Mouse (Mus musculus) limb, embryonic 11.5 days (tissue): ENCODE data around the gene Limch1. TPM values are rescaled to one million over a fixed set of nuclear protein-coding genes. Genes with fewer than 3 reads are reported as not detected.

Experiments
- ATAC-seq: fragments of 200-750 bp; cut with Nextera tagmentation; 2 replicates; pipeline ENCODE4 v1.8.0; 2017; ENCODE audit warnings: low read depth; ENCODE audit not compliant: insufficient number of reproducible peaks, low FRiP score, low TSS enrichment
- DNase-seq: peaks from one replicate; pipeline ENCODE4 v3.0.0-alpha.2; 2015; ENCODE audit warnings: low spot score
- H3K27ac ChIP-seq: fragments of 300-500 bp; sonication (generic); replicated peaks from 2 replicates; pipeline ENCODE4 v1.5.1; 2014; ENCODE audit warnings: low read depth, mild to moderate bottlenecking, low read length
- H3K27me3 ChIP-seq: fragments of 300-500 bp; sonication (generic); 2 replicates; pipeline ENCODE4 v1.6.1; 2014; ENCODE audit warnings: mild to moderate bottlenecking, low read length, mixed read lengths; ENCODE audit not compliant: control insufficient read depth, insufficient read depth
- H3K36me3 ChIP-seq: fragments of 300-500 bp; sonication (generic); 2 replicates; pipeline ENCODE4 v1.6.1; 2014; ENCODE audit warnings: mild to moderate bottlenecking, low read length, moderate library complexity, mixed read lengths; ENCODE audit not compliant: control insufficient read depth, insufficient read depth
- H3K4me1 ChIP-seq: fragments of 300-500 bp; sonication (generic); 2 replicates; pipeline ENCODE4 v1.6.1; 2014; ENCODE audit warnings: low read length, mixed read lengths; ENCODE audit not compliant: control insufficient read depth, insufficient read depth
- H3K4me2 ChIP-seq: fragments of 300-500 bp; sonication (generic); 2 replicates; pipeline ENCODE4 v1.6.1; 2014; ENCODE audit warnings: low read depth, mild to moderate bottlenecking, moderate library complexity; ENCODE audit not compliant: severe bottlenecking
- H3K4me3 ChIP-seq: fragments of 300-500 bp; sonication (generic); 2 replicates; pipeline ENCODE4 v1.5.1; 2014; ENCODE audit warnings: low read depth, low read length
- H3K9ac ChIP-seq: fragments of 300-500 bp; sonication (generic); 2 replicates; pipeline ENCODE4 v1.6.1; 2014; ENCODE audit warnings: mild to moderate bottlenecking, low read length
- H3K9me3 ChIP-seq: fragments of 300-500 bp; sonication (generic); 2 replicates; pipeline ENCODE4 v1.6.1; 2016; ENCODE audit warnings: low read length; ENCODE audit not compliant: control insufficient read depth
- WGBS: fragments of 180-500 bp; shearing (Covaris S2); extraction: QIAGEN DNeasy Blood & Tissue Kit; methylation state at CpG from one replicate; pipeline ENCODE4 v1.1.7; 2014; 5-methylcytosine and 5-hydroxymethylcytosine counted together
- polyA plus RNA-seq: library from polyadenylated mRNA; unstranded; fragments of >200 nt; fragmentation: Nextera tagmentation; extraction: Ambion mirVana; gene quantifications from 2 replicates; pipeline ENCODE4 v1.2.1, GENCODE M21; 2014

Limch1 gene
- polyA plus RNA-seq, 1 experiment from 2014 or later = 39.7 TPM

DNA sequence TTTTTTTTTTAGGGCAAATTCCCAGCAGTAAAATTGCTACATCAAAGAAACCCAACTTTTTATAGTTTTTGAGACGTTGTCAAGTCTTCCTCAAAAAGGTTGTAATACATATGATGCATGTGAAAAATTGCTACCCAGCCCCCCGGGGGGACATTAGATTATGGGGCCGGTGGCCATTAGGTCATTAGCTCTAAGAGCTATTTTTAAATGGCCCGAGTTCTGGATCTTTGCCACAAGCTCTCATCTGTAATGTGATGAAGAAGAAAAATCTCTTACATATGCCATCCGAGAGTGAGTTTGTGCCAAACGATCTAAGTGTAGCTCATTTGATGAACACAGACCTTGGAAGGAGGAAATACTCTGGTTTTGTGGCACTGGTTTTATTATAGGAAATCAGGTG is 183.7 kb downstream of the Limch1 start:
- WGBS = 53% methylated on average over 6 of the region's 6 CpGs

DNA sequence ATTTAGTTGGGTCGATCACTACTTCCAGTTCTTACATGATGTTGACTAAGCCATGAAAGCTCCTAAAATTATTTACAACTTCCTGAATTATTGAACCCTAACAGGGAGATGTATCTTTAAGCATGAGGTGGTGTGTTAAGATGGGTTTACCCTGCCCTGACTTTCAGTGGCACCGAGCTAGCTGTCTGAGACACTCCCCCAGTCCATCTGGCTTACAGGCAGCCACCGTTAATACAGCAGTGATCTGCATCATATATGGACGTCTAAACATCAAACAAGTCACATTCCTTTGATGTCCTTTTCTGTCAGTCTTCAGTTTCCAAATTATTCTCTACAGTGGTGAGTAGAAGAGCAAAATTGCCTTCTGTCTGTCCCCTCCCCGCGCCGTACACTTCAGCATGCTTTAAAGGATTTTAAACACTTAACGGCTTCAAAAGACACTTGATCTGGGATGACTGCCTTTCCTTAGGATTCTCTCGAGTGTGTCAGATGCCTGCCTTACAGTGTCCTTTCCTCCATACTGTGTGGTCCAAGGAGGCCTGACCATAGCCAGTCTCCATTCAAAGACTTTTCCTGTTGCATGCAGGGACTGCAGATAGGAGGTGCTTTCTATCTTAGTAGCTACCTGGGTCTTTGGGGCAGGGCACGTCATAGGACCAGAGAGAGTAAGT is 187.6 kb downstream of the Limch1 start:
- H3K4me1 ChIP-seq = no peaks in the 10 kb centered on the region
- no peak for DNase-seq

More for the DNA sequence above, 183.7 kb downstream of the Limch1 start:
- Histone ChIP-seq H3K9me3 (no peaks in the 10 kb centered on the region), H3K4me3 (no peak overlapping the region), H3K36me3 (no peaks in the 10 kb centered on the region), H3K4me1 (no peaks in the 10 kb centered on the region), H3K9ac (no peak overlapping the region), H3K27me3 (no peaks in the 10 kb centered on the region), H3K27ac (no peak overlapping the region), H3K4me2 (no peak overlapping the region)
- ATAC-seq (no peak), DNase-seq (no peak)

DNA sequence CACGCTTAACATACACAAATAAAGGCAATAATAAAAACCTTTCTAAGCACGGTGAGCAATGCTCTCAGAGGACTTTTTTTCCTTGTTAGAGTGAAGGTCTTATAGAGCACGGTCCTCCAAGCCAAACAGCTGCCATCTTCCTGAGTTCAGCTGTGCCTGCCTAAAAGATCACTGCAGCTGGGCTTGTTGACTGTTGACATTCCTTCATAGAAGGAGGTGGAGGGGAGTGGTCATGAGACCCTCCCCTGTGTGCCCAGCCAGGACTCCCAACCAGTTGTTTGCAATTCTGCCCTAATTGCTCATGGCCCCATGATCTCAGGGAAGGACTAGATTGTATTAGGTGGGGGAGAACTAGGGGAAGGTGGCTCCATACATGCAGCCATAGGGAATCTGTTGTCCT is 189.0 kb downstream of the Limch1 start:
- 87% methylated on average over 3 of the region's 3 CpGs for WGBS
- ATAC-seq = no peak

More for the DNA sequence above, 187.6 kb downstream of the Limch1 start:
- no peaks in the 10 kb centered on the region for H3K27me3 ChIP-seq
- WGBS = 45% methylated on average over 10 of the region's 10 CpGs
- H3K4me3 ChIP-seq = no peak overlapping the region
- H3K9me3 ChIP-seq = no peaks in the 10 kb centered on the region
- no peaks in the 10 kb centered on the region for H3K36me3 ChIP-seq
- no peak for ATAC-seq
- H3K4me2 ChIP-seq = no peak overlapping the region
- no peak overlapping the region for H3K9ac ChIP-seq
- no peak overlapping the region for H3K27ac ChIP-seq

DNA sequence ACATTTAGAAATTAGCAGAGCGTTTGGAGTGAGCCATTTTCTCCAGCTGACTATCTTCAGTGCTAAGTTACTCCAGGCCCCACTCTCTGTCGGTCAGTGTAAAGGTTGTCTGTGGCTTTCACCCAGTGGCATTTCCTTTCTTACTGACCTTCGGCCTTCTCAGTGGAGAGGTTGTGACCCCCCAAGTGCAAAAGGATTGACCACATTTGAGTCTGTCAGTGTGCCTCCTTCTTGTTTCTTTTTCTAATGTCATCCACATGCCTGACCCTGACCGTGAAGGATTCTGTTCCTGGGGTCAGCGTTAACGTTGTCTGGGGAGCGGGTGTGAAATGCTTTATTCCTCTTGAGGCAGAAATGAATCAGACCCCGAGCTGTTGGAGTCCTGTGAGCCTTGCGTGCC is 191.7 kb downstream of the Limch1 start:
- H3K4me3 ChIP-seq = no peak overlapping the region
- 12% methylated on average over 9 of the region's 9 CpGs for WGBS
- no peaks in the 10 kb centered on the region for H3K36me3 ChIP-seq
- no peak overlapping the region for H3K9ac ChIP-seq
- no peak overlapping the region for H3K27ac ChIP-seq
- H3K9me3 ChIP-seq = no peaks in the 10 kb centered on the region
- ATAC-seq (no peak), DNase-seq (peak; percentile 34)
- H3K4me2 ChIP-seq = no peak overlapping the region
- H3K4me1 ChIP-seq = no peaks in the 10 kb centered on the region
- no peaks in the 10 kb centered on the region for H3K27me3 ChIP-seq

More for the DNA sequence above, 189.0 kb downstream of the Limch1 start:
- Histone ChIP-seq H3K4me2 (no peak overlapping the region), H3K27me3 (no peaks in the 10 kb centered on the region), H3K4me1 (no peaks in the 10 kb centered on the region), H3K36me3 (no peaks in the 10 kb centered on the region), H3K9ac (no peak overlapping the region), H3K27ac (no peak overlapping the region), H3K9me3 (no peaks in the 10 kb centered on the region), H3K4me3 (no peak overlapping the region)
- DNase-seq = no peak

DNA sequence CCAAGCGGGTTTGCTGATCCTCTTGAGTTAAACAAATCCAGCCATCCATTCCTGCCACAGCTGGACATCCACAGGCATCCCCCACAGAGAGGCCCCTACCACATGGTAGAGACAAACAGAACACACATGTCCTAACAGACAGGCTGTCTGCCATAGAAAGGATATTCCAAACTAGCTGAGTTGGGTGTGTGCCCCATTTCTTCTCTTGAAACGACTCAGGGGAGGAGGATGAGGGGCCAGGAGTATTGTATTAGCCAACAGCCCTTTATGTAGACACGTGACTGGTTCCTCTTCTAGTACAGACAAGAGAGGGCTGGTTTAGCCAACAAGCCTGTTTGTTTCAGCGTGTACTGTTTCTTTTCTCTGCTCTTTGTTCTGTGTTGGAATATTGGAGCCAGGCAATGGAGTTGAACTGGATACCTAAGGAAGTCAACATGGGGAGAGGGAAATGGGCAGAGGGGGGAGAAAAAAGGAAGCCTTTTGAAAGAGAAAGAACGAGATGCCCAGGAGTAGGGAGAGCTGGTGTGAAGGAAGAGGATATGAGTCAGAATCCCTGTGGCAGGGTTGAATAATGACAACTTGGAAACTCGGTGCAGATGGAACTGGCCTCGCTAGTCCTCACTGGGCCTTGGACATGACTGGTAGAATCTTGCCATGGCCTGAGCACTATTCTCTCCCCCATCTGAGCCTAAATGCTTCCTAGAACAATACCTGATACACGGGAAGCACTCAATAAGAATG is 196.3 kb downstream of the Limch1 start:
- whole genome bisulfite sequencing = 77% methylated on average over 8 of the region's 8 CpGs
- ATAC-seq (no peak), DNase-seq (no peak)
- no peak overlapping the region for H3K27ac ChIP-seq
- H3K27me3 ChIP-seq = no peaks in the 10 kb centered on the region
- no peak overlapping the region for H3K4me2 ChIP-seq
- no peak overlapping the region for H3K9ac ChIP-seq
- H3K4me3 ChIP-seq = no peak overlapping the region
- H3K4me1 ChIP-seq = no peaks in the 10 kb centered on the region
- no peaks in the 10 kb centered on the region for H3K9me3 ChIP-seq
- H3K36me3 ChIP-seq = no peaks in the 10 kb centered on the region

DNA sequence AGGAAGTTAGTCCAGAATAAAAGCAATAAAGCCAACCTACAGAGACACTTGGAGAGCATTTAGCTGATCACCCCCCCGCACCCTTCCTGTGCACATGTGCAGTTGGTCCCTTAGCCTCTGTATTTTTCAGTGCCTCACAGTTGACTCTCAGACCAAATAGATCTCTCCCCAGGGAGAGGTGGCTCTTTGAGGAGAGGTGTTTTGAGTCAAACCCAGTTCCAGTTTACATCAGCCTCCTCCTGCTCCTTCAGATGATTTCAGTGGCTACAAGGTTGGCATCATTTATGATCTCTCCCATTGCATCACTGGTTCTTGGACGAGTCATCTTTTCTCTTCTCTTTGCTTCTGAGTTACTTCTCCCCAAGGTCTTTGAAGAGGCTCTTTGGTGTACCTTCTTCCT is 197.3 kb downstream of the Limch1 start:
- Histone ChIP-seq H3K36me3 (no peaks in the 10 kb centered on the region), H3K9me3 (no peaks in the 10 kb centered on the region), H3K9ac (no peak overlapping the region), H3K27ac (no peak overlapping the region), H3K4me2 (no peak overlapping the region), H3K4me3 (no peak overlapping the region), H3K4me1 (no peaks in the 10 kb centered on the region), H3K27me3 (no peaks in the 10 kb centered on the region)
- ATAC-seq (no peak), DNase-seq (no peak)
- WGBS = 98% methylated on average over 2 of the region's 2 CpGs

DNA sequence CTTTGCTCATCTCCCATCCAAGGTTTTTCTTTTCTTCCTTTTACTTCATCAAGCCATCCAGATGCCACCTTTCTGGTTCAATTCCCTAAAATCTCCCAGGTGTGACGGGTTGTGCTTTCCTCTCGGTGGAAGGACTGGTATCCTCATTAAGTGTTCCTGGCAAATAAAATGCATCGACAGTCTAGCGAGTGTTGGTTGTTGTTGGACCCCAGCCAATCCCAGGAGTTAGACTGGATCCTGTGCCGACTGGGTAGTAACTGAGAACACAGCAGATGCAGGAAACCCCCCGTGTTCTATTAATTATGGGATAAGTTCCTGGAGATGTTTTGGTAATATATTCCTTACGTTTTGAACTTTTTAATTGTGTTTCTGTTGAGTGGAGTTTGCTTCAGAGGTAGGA is 197.9 kb downstream of the Limch1 start:
- Histone ChIP-seq H3K36me3 (no peaks in the 10 kb centered on the region), H3K9me3 (no peaks in the 10 kb centered on the region), H3K4me1 (peaks cover 3% of the 10 kb centered on the region; the same call in 1 of the 2 replicates), H3K27ac (no peak overlapping the region), H3K9ac (no peak overlapping the region), H3K27me3 (no peaks in the 10 kb centered on the region), H3K4me2 (no peak overlapping the region), H3K4me3 (no peak overlapping the region)
- no peak for ATAC-seq
- WGBS = 36% methylated on average over 7 of the region's 7 CpGs
- DNase-seq = no peak

DNA sequence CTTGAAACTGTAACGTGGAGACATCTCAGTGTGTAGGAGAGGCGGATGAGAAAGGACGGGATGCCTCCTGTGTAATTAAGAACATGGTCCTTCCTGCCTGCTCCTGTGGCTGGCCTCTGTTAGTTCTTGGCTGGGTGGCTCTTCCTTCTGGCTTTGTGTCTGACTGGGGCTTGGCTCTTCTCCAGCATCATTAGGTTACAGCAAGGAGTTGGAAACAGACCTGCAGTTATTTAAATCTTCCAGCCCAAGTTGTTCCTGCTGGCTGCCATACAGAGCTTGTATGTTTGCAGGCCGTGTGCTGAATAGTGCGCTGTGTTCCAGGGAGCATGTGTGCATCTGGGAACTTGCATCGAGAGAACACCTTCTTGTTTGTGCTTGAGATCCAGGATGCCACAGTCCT is 202.3 kb downstream of the Limch1 start:
- H3K4me1 ChIP-seq = peaks cover 3% of the 10 kb centered on the region; the same call in 1 of the 2 replicates
- H3K4me3 ChIP-seq = no peak overlapping the region
- no peak overlapping the region for H3K9ac ChIP-seq
- H3K36me3 ChIP-seq = no peaks in the 10 kb centered on the region
- peaks cover 3% of the 10 kb centered on the region; the same call in 1 of the 2 replicates for H3K9me3 ChIP-seq
- 72% methylated on average over 6 of the region's 6 CpGs for WGBS
- ATAC-seq (no peak), DNase-seq (no peak)
- no peaks in the 10 kb centered on the region for H3K27me3 ChIP-seq
- H3K27ac ChIP-seq = no peak overlapping the region
- no peak overlapping the region for H3K4me2 ChIP-seq
